Mouse (Mus musculus): Measurements from ENCODE around the gene Sox8.

DNA sequence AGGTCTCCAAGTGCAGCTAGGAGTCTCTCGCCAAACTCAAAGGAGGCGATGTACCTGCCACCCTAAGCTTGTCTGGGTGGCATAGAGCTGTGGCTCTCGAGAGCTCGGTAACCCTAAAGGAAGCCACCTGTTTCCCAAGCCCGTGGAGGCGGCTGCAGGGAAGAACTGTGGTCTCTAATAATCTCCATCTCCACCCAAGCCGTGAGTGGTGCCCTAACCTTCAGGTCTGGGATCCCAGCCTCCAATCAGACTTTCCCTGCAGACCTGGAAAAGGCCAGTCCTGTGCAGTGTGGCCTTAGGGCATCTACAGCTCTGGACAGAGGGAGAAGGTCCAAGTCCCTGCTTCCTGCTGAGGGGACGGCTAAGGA, 951 bp upstream of the Sox8 start:
- TF ChIP-seq SMC3 (IDR thresholded peaks at IDR 0.05; ENCODE audit: low read depth, low read length) (no peak), CTCF (conservative IDR thresholded peaks at IDR 0.05 in 1 of 2, IDR thresholded peaks at IDR 0.05 in 1 of 2; ENCODE audit: low read depth in 2 of 2, low read length in 2 of 2) (no peak), MEF2A (IDR thresholded peaks at IDR 0.05; ENCODE audit: borderline replicate concordance, low read depth, low read length) (no peak), EP300 (IDR thresholded peaks at IDR 0.05; ENCODE audit: low read length) (no peak), ZKSCAN1 (IDR thresholded peaks at IDR 0.05; ENCODE audit: borderline replicate concordance, low read depth, low read length) (no peak), KAT2A (IDR thresholded peaks at IDR 0.05; ENCODE audit: insufficient replicate concordance, low read length) (no peak), POLR2A (IDR thresholded peaks at IDR 0.05; ENCODE audit: low read depth, low read length) (no peak), ELF1 (IDR thresholded peaks at IDR 0.05; ENCODE audit: low read depth, low read length) (no peak), USF1 (IDR thresholded peaks at IDR 0.05; ENCODE audit: low read depth, low read length) (no peak), RCOR1 (conservative IDR thresholded peaks at IDR 0.05; ENCODE audit: low read depth, low read length) (no peak), ZNF384 (IDR thresholded peaks at IDR 0.05; ENCODE audit: low read depth, low read length) (no peak), MXI1 (IDR thresholded peaks at IDR 0.05; ENCODE audit: low read depth, low read length) (no peak)
